Mouse (Mus musculus): ENCODE measurements around the gene Fgr.
"Not testable (repeated sequence)": the region's sequence is repeated elsewhere in the genome, so short reads cannot be mapped to it uniquely, and the experiment has no call there.

Fgr gene

DNA sequence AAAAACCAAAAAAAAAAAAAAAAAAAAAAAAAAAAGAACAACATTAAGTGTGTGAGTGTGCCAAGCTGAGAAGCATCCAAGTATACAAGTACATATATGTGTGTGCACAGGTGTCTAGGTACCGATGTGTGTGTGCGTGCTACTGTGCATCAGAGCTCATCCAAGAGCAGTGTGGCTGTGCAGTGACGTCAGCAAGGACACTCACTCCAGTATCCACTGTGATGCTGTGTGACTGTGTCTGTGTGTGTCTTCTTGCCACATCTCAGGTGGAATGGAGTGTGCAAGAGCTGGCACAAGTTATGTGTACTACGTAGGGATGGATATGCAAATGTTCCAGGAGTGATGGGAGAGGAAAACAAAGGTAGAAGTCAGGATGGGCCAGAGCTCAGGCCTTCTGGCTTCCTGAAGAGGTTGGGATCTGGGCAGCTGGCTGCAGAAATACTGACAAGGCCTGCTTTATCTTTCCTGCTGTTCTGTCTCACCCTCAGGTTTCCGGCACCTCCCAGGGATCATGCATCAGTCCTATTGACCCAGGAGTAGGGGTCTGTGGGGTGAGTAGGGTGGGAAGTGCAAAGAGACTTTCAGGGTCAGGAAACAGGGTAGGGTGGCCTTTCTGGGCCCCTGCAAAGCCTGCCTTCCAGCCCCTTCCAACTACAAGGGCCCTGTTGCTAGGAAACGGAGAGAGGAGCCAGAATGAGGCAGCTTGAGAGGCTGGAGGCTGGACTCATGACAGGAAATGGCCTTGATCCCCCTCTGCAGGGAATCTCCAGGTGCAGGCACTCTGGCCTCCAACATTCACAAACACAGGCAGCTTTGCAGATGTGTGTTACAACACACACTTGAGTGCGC, 10.0 kb downstream of the Fgr start:
- in situ Hi-C loops (cut with MboI, MseI): no loop called here

DNA sequence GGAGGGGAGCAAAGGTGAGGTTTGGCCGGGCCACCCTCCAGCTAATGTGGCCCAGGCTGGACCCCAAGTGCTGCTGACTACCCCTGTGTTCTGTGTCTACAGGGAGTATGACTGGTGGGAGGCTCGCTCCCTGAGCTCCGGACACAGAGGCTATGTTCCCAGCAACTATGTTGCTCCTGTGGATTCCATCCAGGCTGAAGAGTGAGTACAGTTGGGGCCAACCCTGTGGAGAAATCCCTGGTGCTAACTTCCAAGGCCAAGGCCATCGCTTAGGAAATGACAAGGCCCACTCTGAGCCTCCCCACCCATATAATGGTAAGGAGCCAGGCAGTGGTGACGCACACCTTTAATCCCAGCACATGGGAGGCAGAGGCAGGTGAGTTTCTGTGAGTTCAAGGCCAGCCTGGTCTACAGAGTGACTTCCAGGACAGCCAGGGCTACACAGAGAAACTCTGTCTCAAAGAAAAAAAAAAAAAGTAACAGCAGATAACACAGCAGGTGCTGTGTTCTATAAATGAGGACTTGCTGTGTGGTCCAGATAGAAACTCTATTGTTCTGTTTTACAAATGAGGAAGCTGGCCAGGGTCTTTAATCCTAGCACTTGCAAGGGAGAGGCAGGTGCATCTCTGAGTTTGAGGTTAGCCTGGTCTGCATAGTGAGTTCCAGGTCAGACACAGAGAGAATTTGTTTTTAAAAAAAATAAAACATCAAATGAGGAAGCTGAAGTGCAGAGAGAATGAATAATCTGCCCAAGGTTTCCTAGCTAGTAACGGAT, 14.9 kb downstream of the Fgr start:
- in situ Hi-C loops (cut with MboI, MseI): no loop called here

DNA sequence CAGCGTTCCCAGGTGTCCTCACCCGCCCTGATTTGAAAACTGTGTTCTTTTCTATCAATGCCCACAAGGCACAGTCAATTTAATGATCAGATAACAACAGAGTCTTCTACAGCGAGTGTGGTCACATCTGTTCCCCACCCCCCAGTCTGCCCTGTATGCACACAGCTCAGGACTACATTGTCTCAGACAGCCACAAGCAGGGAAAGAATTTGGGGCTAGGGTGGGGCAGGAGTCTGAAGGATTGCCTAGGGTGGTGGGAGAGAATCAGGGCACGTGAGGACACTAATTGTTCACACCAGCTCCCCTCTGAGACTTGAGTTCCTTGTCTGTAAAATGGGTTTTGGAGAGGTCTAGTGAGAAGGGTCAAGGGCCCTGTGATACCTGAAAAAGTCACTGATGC, 19.7 kb downstream of the Fgr start:
- in situ Hi-C loops (cut with MboI, MseI): loop anchor here (5.0 kb wide), 2 partner anchors 36 to 314 kb away; no protein-coding TSS in a partner anchor

DNA sequence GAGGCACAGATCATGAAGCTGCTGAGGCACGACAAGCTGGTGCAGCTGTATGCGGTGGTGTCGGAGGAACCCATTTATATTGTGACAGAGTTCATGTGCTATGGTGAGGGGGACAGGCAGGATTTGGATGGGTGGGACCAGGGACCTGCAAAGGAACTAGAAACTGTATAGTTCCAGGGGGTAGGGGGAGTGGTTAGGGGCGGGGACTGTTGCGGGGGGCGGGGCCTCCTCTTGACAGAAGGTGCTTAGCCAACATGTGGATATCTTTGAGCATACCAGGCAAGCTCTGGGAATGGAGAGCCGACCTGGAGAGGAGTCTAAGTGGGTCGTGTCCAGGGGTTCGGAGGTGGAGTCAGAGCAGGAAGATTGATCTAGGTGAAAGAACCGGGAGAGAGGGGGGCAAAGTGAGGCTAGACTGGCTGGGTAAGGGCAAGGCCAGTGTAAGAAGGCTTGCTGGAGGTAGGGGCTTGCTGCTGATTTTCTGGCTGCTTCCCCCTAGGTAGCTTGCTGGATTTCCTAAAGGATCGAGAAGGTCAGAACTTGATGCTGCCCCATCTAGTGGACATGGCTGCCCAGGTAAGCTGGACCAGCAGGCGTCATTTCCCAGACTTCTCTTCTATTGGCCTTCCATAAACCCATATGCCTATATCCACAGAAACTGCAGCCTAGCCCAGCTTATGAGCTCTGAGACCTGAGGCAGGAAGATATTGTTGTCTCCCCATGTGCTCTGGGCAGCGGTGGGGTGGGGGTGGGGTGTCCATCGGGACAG, 23.8 kb downstream of the Fgr start:
- in situ Hi-C loops (cut with MboI, MseI): no loop called here

DNA sequence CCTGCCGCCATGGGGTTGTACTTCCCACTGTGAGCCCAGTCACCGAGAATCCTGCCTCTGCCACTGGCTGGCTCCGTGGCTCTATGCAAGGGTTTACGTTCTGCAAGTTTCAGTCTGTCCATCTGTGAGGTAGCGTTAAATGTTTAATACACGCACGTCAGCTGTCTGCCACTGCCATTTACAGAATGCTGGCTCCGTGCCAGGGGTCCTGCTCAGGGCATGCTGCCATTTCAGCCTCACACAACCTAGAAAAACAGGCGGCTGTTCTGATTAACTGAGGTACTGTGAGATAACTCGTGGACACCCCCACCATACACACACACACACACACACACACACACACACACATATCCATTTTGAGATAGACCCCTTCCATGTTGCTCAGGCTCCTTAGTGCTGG, 29.0 kb downstream of the Fgr start:
- in situ Hi-C loops (cut with MboI, MseI): no loop called here

DNA sequence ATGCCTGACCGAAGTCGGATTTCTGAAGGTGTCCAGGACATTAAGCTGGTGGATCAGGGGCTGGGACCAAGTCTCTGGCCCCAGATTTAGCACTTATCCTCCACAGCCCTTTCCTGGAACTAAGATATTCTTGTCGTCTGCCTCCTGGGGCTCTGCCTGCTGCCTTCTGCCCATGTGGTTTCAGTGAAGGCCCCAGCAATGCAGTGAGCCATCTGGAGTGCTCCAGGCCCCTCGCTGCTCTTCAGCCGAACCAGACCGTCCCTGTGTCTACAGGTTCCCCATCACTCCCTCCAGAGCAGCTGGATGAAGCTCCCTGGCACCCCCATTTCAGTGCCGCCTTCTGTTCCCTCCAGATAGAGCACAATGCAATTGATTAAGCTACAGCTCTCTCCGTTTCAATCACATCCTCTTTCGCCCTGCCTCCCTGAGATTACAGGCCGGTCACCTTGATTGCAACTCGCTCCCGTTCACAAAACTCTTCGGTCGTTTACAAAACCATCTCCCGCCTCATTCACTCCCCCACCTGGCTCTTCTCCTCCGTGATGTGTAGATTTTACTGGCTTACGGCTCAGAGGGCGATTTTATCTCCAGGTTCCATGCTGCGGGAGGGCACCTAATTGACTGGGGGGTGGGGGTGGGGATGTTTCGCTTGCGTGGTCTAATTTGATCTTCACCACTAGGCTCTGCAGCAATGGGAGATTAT, 29.6 kb downstream of the Fgr start:
- in situ Hi-C loops (cut with MboI, MseI): no loop called here

DNA sequence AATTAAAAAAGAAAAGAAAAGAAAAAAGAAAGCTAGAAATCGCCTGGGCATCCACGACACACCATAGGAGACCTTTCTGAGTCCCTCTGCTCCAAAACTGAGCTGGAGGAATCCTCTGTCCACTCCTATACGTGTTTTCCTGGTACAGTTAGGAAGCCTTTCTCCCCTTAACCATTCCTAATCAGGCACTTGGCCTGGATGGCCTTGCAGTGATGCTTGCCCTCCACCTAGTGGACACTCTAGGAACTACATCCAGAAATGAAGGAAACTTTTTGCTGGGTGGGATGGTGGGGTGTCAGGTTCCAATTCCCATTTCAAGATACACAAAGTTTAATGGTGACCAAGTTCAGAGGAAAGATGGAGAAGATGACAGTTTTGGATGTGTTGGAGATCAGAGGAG, 31.3 kb downstream of the Fgr start:
- in situ Hi-C loops (cut with MboI, MseI): no loop called here

DNA sequence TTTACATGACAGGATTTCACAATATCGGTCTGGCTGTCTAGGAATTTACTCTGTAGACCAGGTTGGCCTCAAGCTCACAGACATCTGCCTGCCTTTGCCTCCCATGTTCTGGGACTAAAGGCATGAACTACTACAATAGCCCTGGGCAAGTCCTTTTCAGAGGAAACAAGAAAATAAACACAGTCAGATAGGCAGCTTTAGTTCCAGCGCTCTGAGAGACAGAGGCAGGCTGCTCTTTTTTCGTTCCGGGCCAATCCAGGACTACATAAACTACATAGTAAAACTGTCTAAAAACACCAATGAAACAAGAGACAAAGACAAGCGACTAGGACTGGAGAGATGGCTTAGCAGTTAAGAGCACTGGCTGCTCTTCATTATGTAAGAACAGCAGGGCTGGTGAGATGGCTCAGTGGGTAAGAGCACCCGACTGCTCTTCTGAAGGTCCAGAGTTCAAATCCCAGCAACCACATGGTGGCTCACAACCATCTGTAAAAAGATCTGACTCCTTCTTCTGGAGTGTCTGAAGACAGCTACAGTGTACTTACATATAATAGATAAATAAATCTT, 32.1 kb downstream of the Fgr start:
- in situ Hi-C loops (cut with MboI, MseI): not testable (repeated sequence)

DNA sequence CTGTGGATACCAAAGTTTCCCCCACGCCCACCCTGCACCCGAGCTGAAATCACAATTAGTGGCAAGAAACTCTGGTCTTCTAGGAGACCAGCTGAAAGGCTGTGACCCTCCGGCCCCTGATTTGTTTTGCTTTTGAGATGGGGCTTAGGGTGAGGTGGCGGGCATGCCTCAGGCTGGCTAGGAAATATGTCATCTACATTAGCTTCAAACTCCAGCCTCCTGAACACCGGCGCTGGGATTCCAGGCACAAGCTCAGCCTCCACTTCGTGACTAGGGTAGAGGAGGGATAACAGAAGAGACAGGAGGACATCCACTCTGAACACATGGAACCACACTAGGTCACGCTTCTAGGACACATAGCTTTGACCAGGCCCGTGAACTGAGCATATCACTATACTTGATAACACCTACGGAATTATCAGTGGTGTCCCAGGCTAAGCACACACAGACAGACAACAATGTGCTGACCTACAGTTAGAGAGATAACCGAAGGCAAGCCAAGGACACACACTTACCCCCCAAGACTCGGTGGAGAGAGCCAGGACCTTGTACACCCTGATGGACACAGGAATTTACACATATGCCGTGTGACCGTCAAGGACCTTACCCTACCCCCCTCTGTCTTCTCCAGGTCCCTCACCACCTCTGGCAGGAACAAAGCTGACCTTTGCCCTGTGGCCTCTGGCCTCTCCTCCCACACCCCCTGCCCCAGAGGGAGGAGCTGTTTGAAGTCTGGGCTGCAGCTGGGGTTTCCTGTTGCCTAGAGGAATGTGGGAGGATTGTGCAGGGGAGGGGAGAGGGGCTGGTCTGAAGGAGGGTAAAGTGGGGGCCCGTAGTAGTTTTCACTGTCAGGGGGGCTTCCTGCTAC, 33.9 kb downstream of the Fgr start:
- in situ Hi-C loops (cut with MboI, MseI): no loop called here

DNA sequence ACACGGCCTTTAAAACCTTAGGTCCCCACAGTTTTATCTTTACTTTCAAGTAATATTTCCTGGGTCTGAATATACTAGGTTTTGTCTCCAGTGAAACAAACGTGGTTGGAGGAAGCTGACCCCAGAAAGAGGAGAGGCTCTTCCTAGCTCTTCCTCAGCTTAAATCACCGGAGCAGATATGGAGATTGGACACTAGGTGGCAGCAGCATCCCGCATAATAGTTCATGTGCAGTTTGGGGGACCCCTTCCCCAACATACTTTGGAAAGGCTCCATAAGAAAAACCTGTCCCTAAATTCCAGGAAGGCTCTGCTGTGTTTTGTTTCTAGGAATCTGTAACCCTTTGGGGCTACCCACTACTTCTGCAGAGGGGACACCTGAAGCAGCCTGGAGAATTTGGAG, 35.2 kb downstream of the Fgr start:
- in situ Hi-C loops (cut with MboI, MseI): no loop called here

DNA sequence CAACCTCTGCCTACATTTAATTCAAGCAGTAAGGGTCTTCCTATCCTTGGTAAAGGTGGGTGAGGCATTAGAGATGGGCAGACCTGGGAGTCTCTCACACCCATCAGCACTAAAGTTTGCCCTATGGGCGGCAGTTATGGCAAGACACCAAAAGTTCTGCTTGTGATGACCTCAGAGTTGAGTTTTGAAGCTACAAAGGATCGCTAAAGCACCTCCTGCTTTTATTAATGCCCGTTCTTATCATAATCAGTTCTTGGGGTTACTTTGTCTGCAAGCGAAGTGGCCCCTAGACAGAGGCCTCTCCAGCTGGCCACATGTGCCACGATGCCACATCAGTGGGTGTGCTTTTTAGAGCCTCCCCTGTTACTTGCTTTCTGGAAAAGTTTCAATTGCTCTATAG, 35.8 kb downstream of the Fgr start:
- in situ Hi-C loops (cut with MboI, MseI): no loop called here

DNA sequence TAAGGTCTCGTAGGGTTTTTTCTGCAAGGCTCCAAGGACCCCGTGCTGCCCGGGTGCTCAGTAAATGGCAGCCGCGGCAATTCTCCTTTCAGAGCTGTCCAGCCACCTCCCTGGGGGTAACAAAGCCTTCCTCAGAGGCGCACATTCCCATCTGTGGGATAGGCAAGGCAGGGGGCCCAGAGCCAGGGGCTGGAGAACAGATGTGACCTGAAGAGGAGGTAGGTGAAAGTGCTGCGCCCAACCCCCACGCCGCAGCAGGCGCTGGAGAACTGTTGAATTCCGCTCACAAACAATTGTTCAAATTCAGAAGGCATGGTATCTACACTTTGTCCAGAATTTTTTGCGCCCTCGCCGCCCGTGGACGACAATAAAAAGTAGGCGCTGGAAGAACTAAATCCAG, 36.7 kb downstream of the Fgr start:
- in situ Hi-C loops (cut with MboI, MseI): no loop called here

DNA sequence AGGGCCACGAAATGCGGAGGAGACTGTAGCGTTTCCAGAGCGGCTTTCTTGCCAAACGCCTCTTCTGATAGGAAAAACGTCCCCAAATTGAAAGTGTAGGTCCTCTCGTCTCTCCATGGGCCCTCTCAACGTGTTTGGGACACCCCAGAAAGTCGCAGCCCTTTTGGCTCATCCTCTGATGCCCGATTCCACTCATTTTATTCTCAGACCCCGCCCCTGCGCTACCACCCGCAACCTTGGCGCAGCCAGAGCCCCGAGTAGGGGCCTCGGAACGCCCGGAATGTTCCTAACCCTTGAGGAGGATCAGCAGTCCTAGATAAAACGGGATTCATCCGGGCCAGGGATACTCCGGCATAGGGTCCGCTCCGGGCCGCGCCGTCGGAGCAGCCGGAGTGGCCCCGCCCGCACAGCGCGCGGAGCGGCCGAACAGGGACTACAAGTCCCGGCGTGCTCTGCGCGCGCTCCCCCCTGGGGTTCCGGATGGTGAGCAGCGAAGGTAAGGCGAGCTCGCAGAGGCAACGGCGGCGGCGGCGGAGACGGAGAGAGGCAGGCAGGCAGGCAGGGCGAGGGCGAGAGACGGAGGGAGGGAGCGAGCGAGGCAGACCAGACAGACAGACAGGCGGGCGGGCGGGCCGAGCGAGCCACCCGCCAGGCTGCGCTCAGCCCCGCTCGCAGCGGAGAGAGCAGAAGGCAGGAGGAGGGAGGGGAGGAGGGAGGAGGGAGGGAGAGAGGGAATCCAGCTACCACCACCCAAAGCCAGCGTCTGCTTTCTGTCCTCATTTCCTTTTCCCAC, 37.3 kb downstream of the Fgr start, which contains the start of gene Ahdc1:
TSS of gene Ahdc1 (plus strand) at position 233 of the 793 bp plus-strand sequence.
- in situ Hi-C loops (cut with MboI, MseI): no loop called here

DNA sequence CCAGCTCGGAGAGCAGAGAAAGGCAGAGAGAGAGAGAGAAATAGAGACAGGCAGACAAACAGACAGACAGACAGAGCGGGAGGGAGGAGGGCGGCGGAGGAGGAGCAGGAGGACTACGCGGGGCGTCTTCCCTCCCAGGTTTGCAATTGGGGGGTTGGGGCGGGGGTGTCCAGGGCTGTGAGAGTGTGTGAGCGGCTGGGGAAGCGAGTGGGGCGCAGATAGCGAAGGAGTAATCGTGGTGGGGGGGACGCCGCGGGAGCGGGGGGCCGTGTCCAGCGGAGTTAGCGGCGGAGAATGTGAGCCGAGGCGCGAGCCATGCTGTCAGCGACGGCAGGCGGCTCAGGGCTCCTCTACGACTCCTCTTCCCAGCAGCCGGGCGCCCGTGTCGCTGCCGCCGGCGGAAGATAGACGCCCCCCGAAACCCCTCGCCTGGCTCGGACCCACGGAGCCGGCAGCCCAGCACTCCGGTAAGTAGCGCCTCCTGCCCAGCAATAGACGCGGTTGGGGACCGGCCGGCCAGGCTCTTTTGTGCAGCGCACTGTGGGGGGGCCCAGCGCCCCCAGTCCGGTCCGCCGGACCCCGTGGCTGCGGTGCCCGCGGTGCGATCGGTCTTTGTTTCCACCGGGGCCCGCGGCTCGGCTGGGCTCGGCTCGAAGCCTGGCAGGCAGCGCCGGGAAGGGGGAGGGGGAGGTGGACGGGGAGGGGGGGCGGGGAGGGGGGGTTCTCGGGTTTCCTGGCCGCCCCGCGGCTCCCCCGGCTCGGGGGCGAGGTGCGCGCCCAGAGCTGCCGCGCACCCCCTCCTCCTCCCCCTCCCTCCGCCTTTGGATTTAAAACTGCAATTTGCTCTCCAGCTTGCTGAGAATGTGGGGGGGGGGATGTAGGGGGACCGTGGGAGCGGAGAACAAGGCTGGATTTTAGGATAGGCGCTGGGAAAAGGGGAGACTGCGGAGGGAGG, 38.2 kb downstream of the Fgr start:
- in situ Hi-C loops (cut with MboI, MseI): no loop called here

DNA sequence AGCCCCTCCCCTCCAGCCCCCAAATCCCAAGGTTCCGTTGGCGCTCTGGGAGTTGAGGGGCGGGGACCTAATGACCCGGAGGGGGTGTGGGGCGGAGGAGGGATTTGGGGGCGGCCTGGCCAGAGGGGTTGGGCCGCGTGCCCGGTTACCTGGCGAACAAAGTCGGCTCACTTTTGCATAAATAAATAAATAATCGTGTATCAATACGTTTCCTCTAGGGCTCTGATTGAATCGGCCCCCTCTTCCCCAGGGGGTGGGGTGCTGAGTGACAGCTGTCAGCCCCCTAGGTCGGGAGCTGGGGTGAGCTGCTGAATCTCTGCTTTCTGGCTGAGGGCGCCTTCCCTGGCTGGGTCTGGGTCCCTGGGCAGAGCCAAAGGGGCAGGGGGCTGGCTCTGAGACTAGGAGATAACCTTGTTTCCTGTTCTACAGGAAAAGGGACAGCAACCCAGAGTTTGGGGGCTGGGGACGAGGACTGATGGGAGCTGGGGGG, 38.9 kb downstream of the Fgr start:
- in situ Hi-C loops (cut with MboI, MseI): no loop called here

DNA sequence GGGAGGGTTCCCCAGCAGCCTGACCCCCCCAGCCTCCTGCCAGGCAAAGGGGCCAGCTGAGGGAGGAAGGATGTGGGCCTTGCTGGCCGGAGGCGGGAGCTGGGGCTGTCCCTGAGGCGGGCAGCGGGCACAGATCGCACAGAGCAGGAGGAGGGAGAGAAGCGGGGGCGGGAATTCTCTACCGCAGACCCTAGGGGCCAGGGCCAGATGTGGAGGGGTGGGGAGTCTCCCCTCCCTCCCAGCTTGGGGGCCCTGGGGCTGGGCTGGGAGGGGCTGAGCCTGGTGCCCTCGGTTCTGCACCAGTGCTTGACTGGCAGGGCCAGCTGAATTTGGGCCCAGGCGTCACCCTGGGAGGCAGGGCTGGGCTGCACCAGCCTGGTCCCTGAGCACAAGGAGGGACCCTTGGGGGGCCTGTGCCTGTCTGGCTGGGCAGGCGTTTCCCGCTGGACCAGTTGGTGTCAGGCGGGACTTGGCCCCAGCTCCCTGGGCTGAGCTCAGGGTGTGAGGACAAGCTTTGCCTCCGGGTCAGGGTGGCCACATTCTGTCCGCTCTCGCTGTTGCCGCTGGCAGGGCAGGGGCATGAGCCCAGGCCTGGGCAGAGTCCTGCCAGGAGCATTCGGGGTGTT, 39.5 kb downstream of the Fgr start:
- in situ Hi-C loops (cut with MboI, MseI): no loop called here

DNA sequence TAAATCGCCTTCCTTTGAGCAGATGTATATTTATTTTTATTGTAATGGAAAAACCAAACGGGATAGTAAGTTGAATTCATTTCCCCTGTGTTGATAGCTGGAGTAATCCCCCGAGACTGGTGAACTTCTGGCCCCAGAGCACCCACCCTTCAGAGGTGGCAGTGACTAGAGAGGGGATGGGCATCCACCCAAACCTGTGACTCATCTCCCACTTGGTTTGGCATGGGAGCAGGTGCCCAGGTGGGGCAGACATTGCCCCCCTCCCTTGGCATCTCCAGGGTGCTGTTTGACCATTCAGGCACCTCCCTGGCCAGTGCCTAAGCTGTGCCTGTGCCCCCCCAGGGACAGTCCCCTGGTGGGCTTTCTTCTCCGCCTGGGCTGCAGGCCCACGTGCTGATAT, 40.2 kb downstream of the Fgr start:
- in situ Hi-C loops (cut with MboI, MseI): no loop called here

Data from regulatory T cell (primary cell).